Mouse (Mus musculus) thymus, postnatal 25 days (tissue): ENCODE measurements at regions not wholly inside any gene's neighbourhood (a gene's known extent, or its start where the extent isn't known, plus 50 kb on each side); places are given as distances from the start of the nearest gene placed in this dataset.

Experiments
- DNase-seq: peaks from one replicate; pipeline ENCODE4 v3.0.0; 2022

- no peak for DNase-seq
Measured at GRCm38 (mm10) chr5:41206462-41206861, 501.5 kb downstream of the Rab28 start.

- DNase-seq = no peak
Measured at GRCm38 (mm10) chr5:41204417-41204816, 503.5 kb downstream of the Rab28 start.

DNA sequence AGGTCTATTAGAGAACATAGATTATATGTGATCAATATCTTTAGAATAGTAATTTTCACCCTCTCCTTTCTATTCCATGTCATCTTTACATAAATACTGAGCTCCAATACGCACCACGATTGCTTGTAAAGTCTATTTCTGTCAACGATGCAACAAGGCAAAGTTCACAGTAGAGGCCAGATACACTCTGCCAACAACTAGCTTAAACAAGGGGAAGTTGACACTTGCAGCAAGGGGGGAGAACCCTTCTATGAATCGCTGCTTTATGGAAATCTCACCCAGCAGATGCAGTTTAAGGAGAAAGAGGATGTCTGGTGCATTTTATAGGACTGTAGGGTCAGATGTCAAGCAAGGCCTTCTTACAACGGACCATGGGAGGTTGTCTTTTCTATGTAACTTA is 520.8 kb downstream of the Rab28 start:
- DNase-seq = no peak

GRCm38 (mm10) chr5:41177220-41177619 is 530.7 kb downstream of the Rab28 start:
- DNase-seq = no peak

GRCm38 (mm10) chr5:41165870-41166626 is 541.9 kb downstream of the Rab28 start:
- DNase-seq = no peak

- DNase-seq = no peak
Measured at GRCm38 (mm10) chr5:41125050-41125449, 582.9 kb downstream of the Rab28 start.

DNA sequence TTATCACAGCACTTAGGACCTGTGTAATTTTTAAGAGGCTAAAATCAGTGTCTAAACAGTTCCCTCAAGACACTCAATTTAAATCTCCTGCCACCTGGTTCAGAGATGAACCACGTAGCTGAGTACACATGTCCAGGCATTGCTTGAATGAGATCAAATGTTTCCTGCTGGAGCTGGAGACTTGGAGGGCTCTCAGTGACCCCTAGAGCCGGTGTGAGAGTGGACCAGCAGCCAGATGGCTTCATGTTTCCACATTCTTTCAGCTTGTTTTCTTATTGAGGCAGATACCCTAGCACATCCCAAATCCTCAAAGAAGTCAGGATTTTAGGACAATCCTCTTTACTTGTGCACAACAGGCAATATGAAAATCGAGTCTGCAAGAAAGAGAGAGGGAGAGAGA is 590.3 kb downstream of the Rab28 start:
- DNase-seq = no peak

GRCm38 (mm10) chr5:41087773-41088172 is 620.2 kb downstream of the Rab28 start:
- DNase-seq = no peak

- no peak for DNase-seq
Measured at GRCm38 (mm10) chr5:41076412-41076811, 631.5 kb downstream of the Rab28 start.

- DNase-seq = no peak
Measured at GRCm38 (mm10) chr5:41061646-41062045, 646.3 kb downstream of the Rab28 start.

DNA sequence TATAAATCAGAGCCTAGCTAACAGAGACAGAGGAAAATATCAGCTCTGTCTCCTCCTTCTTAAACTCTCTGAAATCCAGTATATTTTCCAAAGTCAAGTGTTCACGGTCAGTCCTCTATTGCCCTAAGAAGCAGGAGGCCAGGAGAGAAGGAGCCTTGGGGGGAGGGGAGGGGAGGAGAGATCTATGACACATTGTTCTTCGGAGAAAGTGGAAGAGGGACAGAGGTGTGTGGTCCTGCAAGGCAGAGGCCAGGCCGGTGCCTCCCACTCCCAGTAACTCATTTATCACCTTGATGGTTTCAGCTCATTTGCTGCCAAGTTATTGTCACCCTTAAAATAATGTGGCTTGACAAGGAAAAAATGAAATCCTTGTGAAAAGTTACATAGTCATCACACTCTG is 646.7 kb downstream of the Rab28 start:
- DNase-seq = no peak

- no peak for DNase-seq
Measured at GRCm38 (mm10) chr5:41058015-41058414, 649.9 kb downstream of the Rab28 start.

- DNase-seq = no peak
Measured at GRCm38 (mm10) chr5:41051948-41052347, 656.0 kb downstream of the Rab28 start.

- no peak for DNase-seq
Measured at GRCm38 (mm10) chr5:41048515-41048914, 659.4 kb downstream of the Rab28 start.

DNA sequence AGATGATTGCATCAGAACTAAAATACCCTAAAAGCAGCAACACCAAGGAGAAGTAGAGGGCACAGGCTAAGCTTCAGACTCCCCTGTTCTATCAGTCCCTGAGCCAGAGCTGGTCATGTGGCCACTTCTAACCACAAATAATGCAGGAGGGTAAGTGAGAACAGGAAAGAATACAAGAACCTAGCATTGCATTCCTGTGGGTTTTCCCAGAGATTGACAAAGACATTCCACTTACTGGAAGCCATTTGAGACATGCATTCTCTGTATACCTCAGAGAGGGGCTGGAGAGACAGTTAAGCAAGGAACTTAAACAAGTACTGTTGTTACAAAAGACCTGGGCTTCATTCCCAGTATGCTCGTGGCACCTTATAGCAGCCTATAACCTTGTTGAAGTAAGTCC is 662.7 kb downstream of the Rab28 start:
- no peak for DNase-seq

- DNase-seq = peak; percentile 18
Measured at GRCm38 (mm10) chr5:41044465-41044864, 663.5 kb downstream of the Rab28 start.

GRCm38 (mm10) chr5:41038790-41039189 is 669.2 kb downstream of the Rab28 start:
- no peak for DNase-seq

DNA sequence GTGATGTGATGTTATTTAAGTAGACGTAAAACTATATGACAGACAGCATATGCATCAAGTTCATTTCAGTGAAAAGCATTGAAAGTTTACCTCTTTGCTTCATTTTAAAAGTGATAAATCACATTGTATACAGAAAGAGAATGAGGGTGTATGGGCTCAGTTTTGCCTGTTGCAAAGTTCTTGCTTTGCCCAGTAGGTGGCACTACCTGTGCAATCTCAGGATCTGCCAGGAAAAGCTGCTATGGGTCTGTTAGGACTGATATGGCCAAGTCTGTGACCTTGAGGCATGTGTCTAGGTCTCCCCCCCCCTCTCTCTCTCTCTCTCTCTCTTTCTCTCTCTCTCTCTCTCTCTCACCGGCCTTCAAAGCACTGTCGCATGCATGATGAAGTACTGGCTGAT is 701.3 kb downstream of the Rab28 start:
- DNase-seq = no peak

DNA sequence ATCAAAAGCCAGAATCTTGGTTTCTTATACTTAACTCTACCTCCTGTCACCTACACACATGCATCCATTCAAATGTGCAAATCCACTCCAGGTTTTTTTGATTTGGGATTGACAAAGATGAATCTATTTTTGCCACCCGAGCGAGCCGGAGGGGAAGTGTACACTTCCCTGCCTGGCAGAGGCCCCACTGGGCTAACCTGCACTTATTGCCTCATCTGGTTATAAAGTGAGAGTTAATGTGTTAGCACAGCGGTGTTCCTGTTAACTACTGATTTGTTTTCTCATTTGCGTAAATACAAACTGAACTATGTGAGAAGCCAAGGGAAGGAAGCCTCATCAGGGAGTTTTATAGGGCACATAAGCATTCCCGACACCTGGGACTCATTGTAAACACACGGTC is 721.4 kb downstream of the Rab28 start:
- no peak for DNase-seq

- DNase-seq = no peak
Measured at GRCm38 (mm10) chr5:40974892-40975291, 733.1 kb downstream of the Rab28 start.

DNA sequence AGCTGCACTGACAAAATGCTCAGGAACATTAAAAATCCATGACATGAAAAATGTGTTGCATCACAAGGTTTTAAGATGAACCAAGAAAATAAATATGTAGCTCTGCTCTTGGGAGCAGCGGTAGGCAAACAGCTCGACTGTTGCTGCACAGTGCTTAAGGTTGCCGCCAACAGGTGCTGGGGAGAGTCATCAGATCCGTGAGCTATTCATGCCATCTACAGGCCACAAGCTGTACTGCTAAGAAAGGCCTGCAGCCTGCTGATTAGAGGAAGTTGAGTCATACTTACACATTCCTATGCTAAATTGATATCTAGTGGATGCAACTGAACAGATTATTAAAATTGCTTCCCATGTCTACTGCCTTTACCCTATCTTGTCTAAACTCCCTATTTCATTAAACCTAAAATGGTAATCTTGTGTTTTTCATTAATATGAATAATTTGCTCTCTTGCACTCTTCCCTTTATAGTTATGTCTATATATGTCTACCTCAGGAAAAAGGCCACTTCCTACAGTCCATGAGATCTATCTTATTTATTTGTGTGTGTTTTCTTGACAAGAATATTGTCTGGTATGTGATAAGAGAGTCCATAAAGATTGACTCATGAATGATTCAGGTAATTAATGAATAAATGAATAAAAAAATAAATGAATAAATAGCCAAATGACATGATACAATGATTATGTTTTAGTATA is 754.9 kb downstream of the Rab28 start:
- DNase-seq = peak; percentile 3

DNA sequence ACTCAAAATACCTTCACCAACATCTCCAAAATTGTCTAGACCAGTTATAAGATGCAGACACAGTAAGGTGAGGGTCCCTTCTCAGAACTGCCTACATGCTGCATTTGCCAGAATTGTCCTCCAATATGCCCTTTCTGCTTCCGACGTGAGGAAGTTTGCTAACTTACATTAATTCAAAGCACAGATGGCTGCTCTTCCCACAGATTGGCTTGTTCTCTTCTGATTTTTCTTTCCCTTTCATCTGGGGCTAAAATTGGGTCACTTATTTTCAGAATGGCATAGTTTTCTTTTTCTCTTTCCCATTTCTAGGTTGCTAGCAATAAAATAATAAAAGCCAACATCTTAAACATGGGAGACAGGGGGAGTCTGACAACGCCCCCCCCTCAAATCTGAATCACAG is 778.8 kb downstream of the Rab28 start:
- DNase-seq = no peak

DNA sequence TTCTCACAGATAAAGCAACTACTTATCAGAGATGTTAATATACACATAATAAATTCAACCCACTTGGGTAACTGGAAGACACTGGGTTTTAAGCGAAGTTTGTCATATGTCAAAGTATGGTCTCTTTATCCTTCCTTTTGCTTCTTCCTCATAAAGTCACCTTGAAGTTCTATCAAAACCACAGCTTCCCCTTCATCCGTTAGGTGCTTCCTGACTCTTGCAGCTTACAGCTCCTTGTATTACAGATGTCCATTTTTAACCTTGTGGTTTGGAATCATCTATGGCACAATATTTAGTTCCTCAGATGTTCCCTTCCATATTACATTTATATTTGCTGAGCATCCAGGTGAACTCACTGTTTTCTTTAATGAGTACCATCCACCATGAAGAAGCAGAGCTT is 787.0 kb downstream of the Rab28 start:
- no peak for DNase-seq

GRCm38 (mm10) chr5:40908803-40909202 is 799.2 kb downstream of the Rab28 start:
- DNase-seq = no peak

DNA sequence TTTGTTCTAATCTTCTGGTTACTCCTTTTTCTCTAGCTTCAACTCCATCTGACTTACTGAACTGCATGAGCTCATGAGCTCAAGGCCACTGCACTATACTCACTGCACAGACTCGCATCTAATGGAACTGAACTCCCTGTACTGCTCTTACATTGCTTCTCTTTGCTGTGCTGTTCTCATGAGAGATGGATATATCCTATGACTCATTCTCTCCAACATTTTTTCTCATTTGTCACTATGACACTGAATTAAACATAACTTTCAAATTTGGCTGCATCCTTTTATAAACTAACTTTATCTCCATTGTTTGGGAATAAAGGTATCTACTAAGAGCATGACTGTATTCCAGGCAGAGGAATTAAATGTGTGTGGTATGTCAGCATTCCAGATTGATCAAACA is 806.2 kb downstream of the Rab28 start:
- no peak for DNase-seq
